Mouse (Mus musculus): ENCODE measurements around the gene Ntrk3.

DNA sequence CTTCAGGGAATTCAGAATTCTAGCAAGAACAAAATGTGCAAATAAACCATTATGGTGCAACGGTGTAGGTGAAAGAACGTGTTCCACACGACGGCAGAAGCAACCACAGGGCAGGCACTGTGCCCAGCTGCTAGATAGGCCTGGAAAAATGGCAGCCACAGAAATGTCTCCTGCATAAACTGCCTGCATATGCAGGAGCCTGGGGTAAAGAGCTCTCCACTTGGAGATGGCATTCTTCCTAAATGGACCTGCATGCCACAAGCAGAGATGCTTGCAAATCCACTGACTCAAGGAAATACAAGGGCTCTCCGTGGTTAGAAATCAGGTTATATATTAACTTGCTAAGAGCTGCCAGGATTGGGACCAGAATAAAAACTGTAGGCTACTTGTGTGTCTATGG is 40.9 kb upstream of the Ntrk3 start:
- TF ChIP-seq CTCF (IDR thresholded peaks at IDR 0.05; ENCODE audit: extremely low read depth, insufficient read depth, low read length) (no peak), POLR2A (IDR thresholded peaks at IDR 0.05; ENCODE audit: extremely low read depth, insufficient read depth, low read length) (no peak)
